Mouse (Mus musculus) testis, adult 2 months (tissue): ENCODE data around the gene Slc12a9.
"Not testable (repeated sequence)": the region's sequence is repeated elsewhere in the genome, so short reads cannot be mapped to it uniquely, and the experiment has no call there.

ENCODE experiments used
- CTCF ChIP-seq: fragments of 200-500 bp; IDR thresholded peaks from 2 replicates; pipeline ENCODE4 v1.5.1; 2012; ENCODE audit warnings: low read depth, mild to moderate bottlenecking, inconsistent platforms, low read length, moderate library complexity; ENCODE audit not compliant: control insufficient read depth, insufficient read depth, insufficient replicate concordance
- POLR2A ChIP-seq: fragments of 200-500 bp; IDR thresholded peaks from 2 replicates; pipeline ENCODE4 v1.6.1; 2012; ENCODE audit warnings: low read depth, mild to moderate bottlenecking, inconsistent platforms, low read length, moderate library complexity; ENCODE audit not compliant: control insufficient read depth

GRCm38 (mm10) chr5:137284411-137284810, 49.0 kb downstream of the Slc12a9 start:
- TF ChIP-seq CTCF, POLR2A: not testable (repeated sequence)
